Mouse (Mus musculus): ENCODE data around the gene Olfr211. TPM values are rescaled to one million over a fixed set of nuclear protein-coding genes. Genes with fewer than 3 reads are reported as not detected.
"Not testable (repeated sequence)": the region's sequence is repeated elsewhere in the genome, so short reads cannot be mapped to it uniquely, and the experiment has no call there.

Olfr211 gene
- not detected for total RNA-seq (2021)
- long read RNA-seq, experiment 1: 0 reads
- long read RNA-seq, experiment 2: 0 reads

DNA sequence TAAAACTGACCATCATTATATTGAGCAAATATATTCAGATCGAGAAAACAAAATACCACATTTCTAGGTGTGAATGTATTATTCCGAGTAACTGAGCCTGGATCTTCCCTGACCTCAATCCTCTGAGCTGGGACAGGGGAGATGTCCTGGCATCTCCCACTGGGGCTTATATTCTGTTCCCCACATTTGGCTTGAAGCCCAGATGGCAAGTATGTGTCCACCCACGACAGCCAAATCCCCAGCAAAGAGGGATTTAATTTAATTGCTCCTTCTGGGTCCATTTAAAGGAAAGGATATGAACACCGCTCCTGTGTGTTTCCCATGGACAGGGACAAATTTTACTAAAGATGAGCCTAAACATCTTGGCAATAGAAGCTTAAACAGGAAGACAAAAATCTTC, at the start of gene Olfr211:
TSS of gene Olfr211 (plus strand) at position 301 of the 400 bp plus-strand sequence.
- DNase-seq: no peak

DNA sequence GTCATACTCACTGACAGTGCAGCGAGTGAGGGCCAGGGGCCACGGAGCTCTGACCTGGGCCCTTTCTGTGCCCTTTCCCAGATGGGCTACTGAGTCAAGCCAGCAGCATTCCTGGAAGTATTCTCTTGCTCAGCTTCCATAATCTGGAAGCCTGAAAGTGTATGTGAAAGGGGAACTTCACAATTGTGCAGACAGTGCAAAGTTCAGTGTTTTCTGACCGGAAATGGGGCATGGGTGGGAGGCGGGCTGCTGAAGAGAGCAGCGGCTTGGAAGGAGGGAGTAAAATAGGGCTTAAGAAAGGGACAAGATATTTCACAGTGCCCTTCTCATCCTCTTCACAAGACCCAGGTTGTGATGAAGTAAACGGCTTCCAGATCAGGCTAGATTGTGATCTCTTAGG, 49.4 kb upstream of the Olfr211 start:
- DNase-seq: peak in 1 of 2 experiments; percentile 37

DNA sequence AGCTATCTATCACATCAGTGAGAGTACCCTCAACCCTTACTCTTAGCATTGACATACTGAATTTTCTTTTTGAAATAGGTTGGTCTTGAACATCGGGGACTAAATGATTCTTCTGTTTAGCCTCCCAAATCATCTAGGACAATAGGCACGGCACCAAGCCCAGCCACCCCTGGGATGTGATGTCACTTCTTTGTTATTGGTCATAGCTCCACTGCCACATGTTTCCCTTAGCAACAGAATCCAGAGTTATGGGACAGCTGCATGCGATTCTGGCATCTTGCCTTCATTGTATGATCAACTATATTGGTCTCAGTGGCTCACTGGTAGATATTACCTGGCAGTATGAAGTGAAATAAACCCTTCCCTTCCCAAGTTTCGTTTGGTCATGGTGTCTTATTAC, 48.4 kb upstream of the Olfr211 start:
- DNase-seq: no peak

DNA sequence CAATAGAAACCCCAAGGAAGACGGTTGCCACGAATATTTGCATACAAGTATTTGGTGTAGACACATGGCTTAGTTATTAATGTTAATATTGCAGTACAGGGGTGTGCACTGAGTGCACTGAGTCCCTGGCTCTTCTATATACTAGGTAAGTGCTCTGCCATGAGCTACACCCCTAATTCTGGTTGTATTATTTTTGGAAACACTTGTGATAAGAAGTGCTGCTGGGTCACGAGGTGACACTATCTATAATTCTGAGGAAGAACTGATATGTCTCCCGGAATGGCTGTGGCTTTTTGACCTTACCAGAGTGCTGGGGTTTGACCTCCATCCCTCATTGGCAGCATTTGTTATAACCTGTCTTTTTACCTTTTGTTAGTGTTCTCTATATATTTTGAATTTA, 48.0 kb upstream of the Olfr211 start:
- peak; percentile 46 to 72 for DNase-seq

DNA sequence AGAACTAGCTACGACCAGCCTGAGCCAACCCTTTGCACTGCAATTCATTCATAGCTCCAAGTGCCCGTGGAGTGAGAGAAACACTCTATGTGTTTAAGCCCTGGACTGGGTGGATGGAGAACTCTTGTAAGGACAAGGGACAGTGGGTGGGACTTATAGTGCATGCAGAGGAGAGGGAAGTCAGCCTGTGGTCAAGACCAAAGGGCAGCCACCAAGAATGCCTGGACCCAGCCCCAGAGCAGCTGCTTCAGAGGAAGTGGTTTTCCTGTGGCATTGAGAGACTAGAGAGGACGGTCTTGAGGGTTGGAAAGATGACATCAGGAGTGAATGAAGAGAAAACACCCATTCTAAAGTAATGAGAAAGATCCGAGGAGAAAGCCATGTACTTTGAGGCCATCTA, 33.1 kb upstream of the Olfr211 start:
- peak in 1 of 2 experiments; percentile 78 for DNase-seq

DNA sequence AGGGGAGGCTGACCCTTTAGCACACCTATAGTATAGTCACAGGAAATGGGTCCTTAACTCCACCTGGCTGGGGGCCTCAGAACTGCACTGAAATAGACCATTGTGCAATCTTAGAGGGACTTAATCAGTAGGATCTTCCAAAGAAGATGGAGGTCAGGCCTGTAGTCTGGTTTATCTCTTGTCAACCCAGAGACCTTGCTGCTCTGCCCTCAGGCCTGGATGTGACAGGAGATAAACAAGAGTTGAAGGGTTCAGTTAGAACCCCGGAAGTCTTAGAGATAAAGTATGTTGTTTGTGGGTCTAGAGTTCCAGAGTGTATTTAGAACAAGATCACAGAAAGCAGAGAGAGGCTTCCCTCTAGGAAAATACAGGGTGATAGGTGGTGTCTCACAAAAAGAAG, 32.4 kb upstream of the Olfr211 start:
- DNase-seq: no peak

DNA sequence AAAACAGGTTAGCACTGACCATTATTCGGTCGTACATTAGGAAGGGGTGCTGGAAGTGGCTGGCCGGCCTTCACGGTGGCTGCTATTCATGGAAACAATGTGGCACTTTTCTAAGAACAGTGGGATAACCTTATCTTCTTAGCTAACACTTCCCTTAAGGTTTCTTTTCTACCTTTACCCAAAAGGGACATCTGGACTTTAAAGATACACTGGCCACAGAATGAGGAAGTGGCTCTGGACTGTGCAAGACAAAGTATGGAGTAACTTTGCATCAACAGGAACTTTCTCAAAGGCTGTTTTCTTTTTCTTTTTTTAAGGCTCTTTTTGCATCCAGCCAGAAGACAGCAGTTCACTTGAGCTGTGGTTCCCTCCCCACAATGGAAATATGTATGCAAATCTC, 30.2 kb upstream of the Olfr211 start:
- DNase-seq: no peak

DNA sequence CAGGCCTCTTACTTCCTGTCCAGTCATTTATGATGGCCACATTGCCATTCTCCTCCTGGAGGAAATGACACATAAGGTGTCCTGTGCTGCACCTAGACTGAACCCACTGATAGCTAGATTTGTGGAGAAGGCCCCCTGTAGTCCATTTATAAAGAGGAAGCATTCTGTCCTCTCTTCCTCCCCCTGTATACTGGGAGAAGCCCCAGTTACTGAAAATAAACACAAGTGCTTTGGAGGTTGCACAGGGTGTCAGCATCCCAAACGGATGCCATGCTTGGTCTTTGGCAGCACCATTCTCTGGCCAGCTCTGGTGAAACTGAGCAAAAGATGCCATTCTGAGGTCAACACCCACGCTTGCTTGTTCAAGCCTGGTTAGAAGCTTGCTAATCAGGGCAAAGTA, 29.7 kb upstream of the Olfr211 start:
- DNase-seq: no peak

DNA sequence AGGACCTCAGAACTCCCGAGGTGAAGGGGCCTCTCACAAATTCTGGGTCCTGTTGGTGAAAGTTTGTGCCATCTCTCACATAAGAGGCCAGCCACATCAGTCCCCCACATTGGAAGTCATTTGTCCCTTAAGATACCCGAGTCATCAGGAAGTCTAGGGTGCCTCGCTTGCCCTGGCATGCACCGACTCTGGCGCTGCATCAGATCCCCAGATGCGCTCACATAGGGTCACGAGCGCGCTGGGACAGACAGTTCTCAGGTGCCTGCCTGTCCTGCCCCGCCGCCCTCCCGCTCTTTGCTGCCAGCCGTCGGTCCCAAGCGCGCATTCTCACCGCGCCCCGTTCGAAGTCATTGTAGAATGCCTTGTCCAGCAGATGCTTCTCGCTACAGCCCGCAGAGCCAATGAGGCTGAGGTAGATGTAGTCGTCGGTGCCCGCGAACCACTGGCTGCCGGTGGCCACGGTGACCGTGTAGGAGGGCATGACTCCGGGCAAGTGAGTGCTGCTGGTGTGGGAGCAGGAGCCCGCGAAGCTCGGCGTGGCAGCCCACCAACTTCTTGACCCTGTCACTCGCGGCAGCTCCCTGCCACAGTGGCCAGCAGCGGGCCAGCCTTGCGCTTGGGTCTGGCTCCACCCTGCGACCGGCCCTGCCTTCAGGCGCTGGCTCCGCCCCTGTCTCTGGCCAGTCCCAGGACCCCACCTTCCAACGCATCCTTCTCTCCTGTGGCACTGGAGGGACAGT, 28.2 kb upstream of the Olfr211 start, which contains the start of gene Alox5:
TSS of gene Alox5 (minus strand) at position 635 of the 740 bp plus-strand sequence.
- DNase-seq: peak; percentile 46 to 69

DNA sequence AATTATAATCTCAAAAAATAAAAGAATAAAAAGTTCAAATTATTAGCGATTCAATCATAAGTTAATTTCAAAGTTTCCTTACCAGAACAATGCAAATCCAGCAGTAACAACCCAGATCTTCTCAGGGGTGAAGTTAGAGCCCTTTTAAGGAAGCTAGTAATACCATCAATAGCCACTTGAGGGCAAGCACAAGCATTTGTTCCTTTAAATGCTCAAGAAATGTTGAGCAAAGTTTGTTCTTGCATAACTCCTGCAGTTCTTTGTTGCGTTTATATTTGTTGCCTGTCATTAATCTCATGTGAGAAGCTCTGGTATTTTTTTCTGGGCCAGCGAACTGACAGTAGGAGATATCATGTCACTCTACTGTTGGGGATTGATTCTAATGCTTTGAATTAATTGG, 20.8 kb upstream of the Olfr211 start:
- no peak for DNase-seq

DNA sequence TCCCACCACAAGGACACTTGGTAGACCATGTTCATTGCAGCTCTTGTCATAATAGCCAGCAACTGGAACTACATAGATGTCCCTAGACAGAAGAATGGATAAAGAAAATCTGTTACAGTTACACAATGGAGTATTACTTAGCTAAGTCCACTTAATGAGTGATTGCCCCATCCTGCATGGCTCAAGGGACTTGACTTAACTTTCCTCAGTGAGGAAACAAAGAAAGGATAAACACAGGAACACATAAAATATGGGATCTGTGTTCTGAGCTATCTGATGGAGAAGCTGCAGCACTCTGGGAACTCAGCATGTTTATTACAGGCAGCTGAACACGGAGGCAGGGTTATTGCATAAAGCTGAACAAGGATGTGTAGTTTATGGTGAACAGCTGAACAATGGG, 3.8 kb upstream of the Olfr211 start:
- no peak for DNase-seq

DNA sequence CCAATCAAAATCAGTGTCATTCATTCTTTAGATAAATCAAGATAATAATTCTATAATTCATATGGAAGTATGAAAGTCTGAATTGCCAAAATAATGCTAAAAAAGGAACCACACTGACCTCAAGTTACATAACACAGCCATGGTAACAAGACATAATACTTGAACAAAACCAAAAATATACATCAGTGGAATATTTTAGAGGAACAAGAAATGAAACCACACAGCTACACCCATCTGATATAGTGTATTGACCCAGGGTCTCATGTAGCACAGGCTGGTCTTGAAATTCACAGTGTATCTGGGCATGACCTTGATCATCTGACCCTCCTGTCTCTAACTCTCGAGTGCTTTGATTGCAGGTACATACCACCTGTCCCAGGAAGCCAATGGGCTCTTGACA, 2.1 kb upstream of the Olfr211 start:
- no peak for DNase-seq

DNA sequence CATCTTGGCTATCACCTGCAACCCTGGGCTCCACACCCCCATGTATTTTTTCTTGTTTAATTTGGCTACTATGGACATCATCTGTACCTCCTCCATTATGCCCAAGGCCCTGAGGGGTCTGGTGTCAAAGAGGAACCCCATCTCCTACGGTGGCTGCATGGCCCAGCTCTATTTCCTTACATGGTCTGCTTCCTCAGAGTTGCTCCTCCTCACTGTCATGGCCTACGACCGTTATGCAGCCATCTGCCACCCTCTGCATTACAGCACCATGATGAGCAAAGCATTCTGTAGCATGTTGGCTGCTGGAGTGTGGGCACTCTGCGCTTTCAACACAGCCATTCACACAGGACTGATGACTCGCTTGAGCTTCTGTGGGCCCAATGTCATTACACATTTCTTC, 4.9 kb downstream of the Olfr211 start:
- no peak for DNase-seq

DNA sequence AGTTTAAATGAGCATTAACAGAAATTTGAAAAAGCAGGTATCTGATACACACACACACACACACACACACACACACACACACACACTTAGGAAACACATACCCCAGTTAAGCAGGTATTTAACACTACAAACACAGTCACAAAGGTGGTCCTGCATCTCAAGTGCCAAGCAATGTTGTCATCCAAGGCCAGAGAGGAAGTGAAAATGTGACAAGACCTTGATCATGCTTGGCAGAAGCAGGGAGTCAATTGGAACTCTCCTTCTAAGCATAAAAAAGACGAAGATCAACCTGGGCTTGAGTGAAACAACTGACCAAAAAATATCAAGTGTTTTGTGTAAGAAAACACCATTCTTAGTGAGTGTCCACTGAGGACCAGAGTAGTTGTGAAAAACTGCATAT, 7.1 kb downstream of the Olfr211 start:
- DNase-seq: no peak

DNA sequence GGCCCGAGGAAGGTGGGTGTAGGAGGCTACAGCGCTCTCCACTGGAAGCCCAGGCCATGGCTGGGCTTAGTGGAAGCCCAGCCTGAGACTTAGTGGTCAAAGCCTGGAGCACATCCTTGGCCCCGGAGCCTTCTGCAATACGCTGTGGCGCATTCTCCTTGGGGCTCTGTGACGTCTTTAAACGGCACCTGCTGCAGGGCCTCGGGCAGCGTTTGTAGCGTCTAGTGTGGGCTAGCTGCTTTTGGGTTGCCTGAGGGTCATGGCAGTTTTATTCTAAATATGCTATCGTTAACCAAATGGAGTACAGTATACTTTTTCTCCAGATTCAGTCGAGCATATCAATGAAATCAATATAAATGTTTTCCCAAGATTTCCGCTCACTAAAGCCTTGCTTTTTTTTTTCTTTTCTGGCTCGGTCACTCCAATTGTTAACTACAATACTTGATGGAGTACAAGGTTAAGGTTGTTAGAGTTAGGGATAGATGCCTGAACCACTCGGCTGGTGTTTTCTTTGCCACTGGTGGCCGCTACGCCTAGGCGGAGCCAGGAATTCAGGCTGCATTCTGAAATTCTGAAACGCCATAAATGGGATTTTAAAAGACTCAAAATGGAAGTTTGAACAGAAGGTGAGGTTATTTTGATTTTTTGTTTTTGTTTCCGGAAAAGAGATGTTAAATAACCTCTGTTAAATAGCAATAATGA, 17.6 kb downstream of the Olfr211 start, which contains the start of gene Olfr212:
TSS of gene Olfr212 (plus strand) at position 215 of the 702 bp plus-strand sequence.
- not testable (repeated sequence) for DNase-seq

DNA sequence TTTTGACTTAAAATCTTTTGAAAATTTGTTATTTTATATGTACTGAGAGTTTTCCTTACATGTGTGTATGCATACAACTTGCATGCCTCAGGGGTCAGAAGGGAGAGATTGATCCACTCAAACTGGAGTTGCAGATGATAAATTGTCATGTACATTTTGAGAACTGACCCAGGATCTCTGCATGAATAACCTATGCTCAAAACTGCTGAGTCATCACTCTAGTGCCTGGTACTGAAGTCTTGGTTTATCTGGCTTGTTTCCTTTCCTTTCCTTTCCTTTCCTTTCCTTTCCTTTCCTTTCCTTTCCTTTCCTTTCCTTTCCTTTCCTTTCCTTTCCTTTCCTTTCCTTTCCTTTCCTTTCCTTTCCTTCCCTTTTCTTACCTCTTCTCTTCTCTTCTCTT, 25.9 kb downstream of the Olfr211 start:
- DNase-seq: no peak

DNA sequence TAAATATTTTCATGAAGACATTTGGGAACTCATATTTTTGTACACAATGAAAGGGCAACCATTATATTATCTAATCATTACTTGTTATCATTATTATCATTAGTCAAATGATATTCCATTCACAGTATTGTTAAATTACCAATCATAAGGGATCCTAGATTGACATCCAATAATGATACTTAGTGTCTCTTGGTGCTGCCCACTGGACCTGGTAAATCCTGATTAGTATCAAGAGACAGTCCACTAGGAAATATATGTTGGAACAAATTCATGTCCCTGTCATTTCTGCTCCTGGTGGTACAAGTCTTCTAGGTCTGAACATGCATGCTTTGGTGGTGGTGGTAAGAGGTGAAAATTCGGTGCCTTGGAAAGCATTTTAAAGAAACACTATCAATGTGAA, 49.3 kb downstream of the Olfr211 start, which contains the start of gene Olfr213:
TSS of gene Olfr213 (plus strand) at position 301 of the 400 bp plus-strand sequence.
- DNase-seq: no peak

DNA sequence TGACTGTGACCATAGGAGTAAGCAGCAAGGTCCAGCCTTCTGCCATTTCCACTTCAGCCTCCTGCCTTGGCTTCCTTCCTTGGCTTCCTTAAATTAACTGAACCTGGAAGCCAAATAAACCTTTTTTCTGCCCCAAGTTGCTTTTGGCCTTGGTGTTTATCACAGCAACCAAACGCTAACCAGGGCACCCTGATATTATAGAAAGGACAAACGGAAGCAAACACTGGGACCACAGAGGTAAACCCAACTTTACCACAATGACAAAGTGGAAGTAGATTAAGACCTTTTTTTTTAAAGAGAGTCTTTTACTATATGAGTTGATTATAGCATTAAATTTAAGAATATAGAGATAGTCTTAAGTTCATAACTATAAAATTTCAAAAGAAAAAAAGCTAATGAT, 53.6 kb downstream of the Olfr211 start:
- DNase-seq: no peak

Other genes with a start within 250 kb of the Olfr211 start
- gene Zfand4, start 224.9 kb upstream of the Olfr211 start, total RNA-seq (2021): 1 to 10 TPM; 2.2 to 3.4 TPM
- 10 to 100 TPM; 43.5 to 44.2 TPM for gene March8, start 151.1 kb upstream of the Olfr211 start, total RNA-seq (2021)
- gene Alox5, start 27.9 kb upstream of the Olfr211 start, total RNA-seq (2021): 10 to 100 TPM; 11.8 to 13.9 TPM
- gene Olfr212, start 17.4 kb downstream of the Olfr211 start, total RNA-seq (2021): under 1 TPM in 1 of 2 experiments, not detected in 1; 0.10 TPM
- gene Olfr213, start 49.4 kb downstream of the Olfr211 start, total RNA-seq (2021): not detected
- 1 to 10 TPM; 1.0 to 1.6 TPM for gene Gm5580, start 62.0 kb downstream of the Olfr211 start, total RNA-seq (2021)
- gene Olfr214, start 65.1 kb downstream of the Olfr211 start, total RNA-seq (2021): not detected
- not detected for gene Olfr215, start 95.1 kb downstream of the Olfr211 start, total RNA-seq (2021)
- gene Zfp422, start 139.9 kb downstream of the Olfr211 start, total RNA-seq (2021): 10 to 100 TPM; 16.1 to 19.7 TPM
- 10 to 100 TPM; 84.2 to 90.4 TPM for gene Depp1, start 161.5 kb downstream of the Olfr211 start, total RNA-seq (2021)
- 1 to 10 TPM; 4.3 to 6.1 TPM for gene Rassf4, start 184.9 kb downstream of the Olfr211 start, total RNA-seq (2021)
- under 1 TPM in 1 of 2 experiments, not detected in 1; 0.03 TPM for gene Tmem72, start 227.8 kb downstream of the Olfr211 start, total RNA-seq (2021)